Mouse (Mus musculus) ES-E14 (cell line): Measurements from ENCODE around the gene Dock2. TPM values are rescaled to one million over a fixed set of nuclear protein-coding genes. Genes with fewer than 3 reads are reported as not detected.

ENCODE experiments used
- DNase-seq: peaks from one replicate; pipeline ENCODE4 v3.0.0-alpha.2; 2013; ENCODE audit warnings: low read depth, low spot score
- H3K27ac ChIP-seq: 2 replicates; pipeline ENCODE4 v1.5.1; 2012; ENCODE audit warnings: low read depth, mild to moderate bottlenecking, low read length, moderate library complexity, mixed read lengths; ENCODE audit not compliant: poor library complexity, insufficient read depth, severe bottlenecking
- H3K36me3 ChIP-seq: 2 replicates; pipeline ENCODE4 v1.6.1; 2012; ENCODE audit warnings: mild to moderate bottlenecking, low read length, moderate library complexity, mixed read lengths; ENCODE audit not compliant: control insufficient read depth, poor library complexity, insufficient read depth, severe bottlenecking
- H3K4me1 ChIP-seq, 2 experiments: fragments of 150-350 bp in 1 of 2; sonication (generic) in 1 of 2; 2 replicates each; pipeline ENCODE4 v1.6.1; 2012; ENCODE audit warnings: low read length in 2 of 2, mild to moderate bottlenecking in 1 of 2, mixed read lengths in 1 of 2; ENCODE audit not compliant: control insufficient read depth in 2 of 2, insufficient read depth in 2 of 2, poor library complexity in 1 of 2
- H3K4me3 ChIP-seq, 2 experiments: fragments of 150-350 bp in 1 of 2; sonication (generic) in 1 of 2; 2 replicates each; pipeline ENCODE4 v1.5.1; 2012; ENCODE audit warnings: low read length in 2 of 2, low read depth in 1 of 2, mild to moderate bottlenecking in 1 of 2, mixed read lengths in 1 of 2; ENCODE audit not compliant: insufficient read depth in 1 of 2, poor library complexity in 1 of 2, severe bottlenecking in 1 of 2
- H3K9ac ChIP-seq: 2 replicates; pipeline ENCODE4 v1.6.1; 2012; ENCODE audit warnings: low read depth, mild to moderate bottlenecking, low read length, mixed read lengths; ENCODE audit not compliant: poor library complexity, insufficient read depth, severe bottlenecking
- H3K9me3 ChIP-seq: fragments of 150-350 bp; sonication (generic); 2 replicates; pipeline ENCODE4 v1.6.1; 2012; ENCODE audit warnings: low read depth, mild to moderate bottlenecking, low read length; ENCODE audit not compliant: control insufficient read depth, insufficient read depth
- CHD2 ChIP-seq: IDR thresholded peaks from 2 replicates; pipeline ENCODE4 v1.6.1; 2014; ENCODE audit warnings: mild to moderate bottlenecking, low read depth, low read length, inconsistent platforms
- HCFC1 ChIP-seq: IDR thresholded peaks from 2 replicates; pipeline ENCODE4 v1.6.1; 2012; ENCODE audit warnings: low read length, inconsistent platforms, borderline replicate concordance; ENCODE audit not compliant: insufficient read depth
- MAFK ChIP-seq: IDR thresholded peaks from 2 replicates; pipeline ENCODE4 v1.6.1; 2014; ENCODE audit warnings: mild to moderate bottlenecking, low read depth, low read length, inconsistent platforms; ENCODE audit not compliant: insufficient read depth
- ZC3H11A ChIP-seq: IDR thresholded peaks from 2 replicates; pipeline ENCODE4 v1.6.1; 2012; ENCODE audit warnings: low read depth, mild to moderate bottlenecking, inconsistent platforms, low read length, borderline replicate concordance
- ZNF384 ChIP-seq: IDR thresholded peaks from 2 replicates; pipeline ENCODE4 v1.6.1; 2012; ENCODE audit warnings: low read depth, low read length, inconsistent platforms
- in situ Hi-C, 2 experiments: fragments of 600-800 bp; cut with MboI; formaldehyde crosslinking; loops; one replicate each; pipeline ENCODE4 v1.15.1; 2025; ENCODE audit warnings: low sequenced_read_pairs in 2 of 2, inconsistent platforms in 1 of 2; ENCODE audit not compliant: unreplicated experiment in 2 of 2
- total RNA-seq: library from RNA; depleted of rRNA; stranded (reverse); fragments of 300-350 nt; gene quantifications from 2 replicates; pipeline ENCODE4 v1.2.3, GENCODE M21; 2012

Dock2 gene
- total RNA-seq, 1 experiment: 1.7 TPM

GRCm38 (mm10) chr11:34290265-34290664 is 493.4 kb downstream of the Dock2 start:
- no peak for TF ChIP-seq MAFK
- TF ChIP-seq ZC3H11A: no peak
- no peak for TF ChIP-seq ZNF384
- TF ChIP-seq CHD2: no peak
- no peak for TF ChIP-seq HCFC1
- no peaks in the 10 kb centered on the region for H3K4me1 ChIP-seq
- no peaks in the 10 kb centered on the region for H3K9me3 ChIP-seq
- in situ Hi-C loops: no loop called here
- no peak for DNase-seq
- no peaks in the 10 kb centered on the region for H3K36me3 ChIP-seq
- H3K9ac ChIP-seq: no peak overlapping the region
- no peak overlapping the region for H3K4me3 ChIP-seq
- H3K27ac ChIP-seq: no peak overlapping the region

- Histone ChIP-seq H3K9me3 (no peaks in the 10 kb centered on the region), H3K9ac (no peak overlapping the region), H3K36me3 (no peaks in the 10 kb centered on the region), H3K4me3 (no peak overlapping the region), H3K4me1 (no peaks in the 10 kb centered on the region), H3K27ac (no peak overlapping the region)
- in situ Hi-C loops: no loop called here
- DNase-seq: no peak
- no peak for TF ChIP-seq ZC3H11A
- TF ChIP-seq CHD2: no peak
- TF ChIP-seq ZNF384: no peak
- TF ChIP-seq MAFK: no peak
- no peak for TF ChIP-seq HCFC1
Observed at GRCm38 (mm10) chr11:34284124-34284808, 499.4 kb downstream of the Dock2 start.

DNA sequence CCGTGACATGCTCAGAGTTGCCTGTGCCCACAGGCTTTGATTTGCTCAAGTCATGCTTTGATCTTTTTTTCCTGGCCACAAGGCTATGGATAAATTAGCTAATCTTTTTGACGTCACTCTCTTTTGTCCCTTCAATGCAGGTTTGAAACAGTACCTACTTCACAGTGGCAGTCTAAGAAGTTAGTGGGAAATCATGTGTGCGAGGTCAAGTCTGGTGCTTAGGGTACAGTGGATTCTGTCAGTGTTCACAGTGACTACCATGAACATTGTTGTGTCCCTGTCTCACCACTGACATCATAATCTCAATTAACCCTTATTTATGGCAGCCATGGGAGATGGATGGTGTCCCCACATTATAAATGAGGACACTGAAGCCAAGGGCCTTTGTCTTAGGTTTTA is 506.6 kb downstream of the Dock2 start:
- no peaks in the 10 kb centered on the region for H3K9me3 ChIP-seq
- DNase-seq: no peak
- no peak overlapping the region for H3K9ac ChIP-seq
- H3K36me3 ChIP-seq: no peaks in the 10 kb centered on the region
- in situ Hi-C loops: no loop called here
- TF ChIP-seq ZNF384: no peak
- TF ChIP-seq ZC3H11A: no peak
- no peak for TF ChIP-seq HCFC1
- no peak for TF ChIP-seq MAFK
- no peak for TF ChIP-seq CHD2
- H3K4me1 ChIP-seq: peaks cover 0 to 2% of the 10 kb centered on the region in 2 experiments; a peak in 1 of 4 replicates
- no peak overlapping the region for H3K4me3 ChIP-seq
- H3K27ac ChIP-seq: no peak overlapping the region

DNA sequence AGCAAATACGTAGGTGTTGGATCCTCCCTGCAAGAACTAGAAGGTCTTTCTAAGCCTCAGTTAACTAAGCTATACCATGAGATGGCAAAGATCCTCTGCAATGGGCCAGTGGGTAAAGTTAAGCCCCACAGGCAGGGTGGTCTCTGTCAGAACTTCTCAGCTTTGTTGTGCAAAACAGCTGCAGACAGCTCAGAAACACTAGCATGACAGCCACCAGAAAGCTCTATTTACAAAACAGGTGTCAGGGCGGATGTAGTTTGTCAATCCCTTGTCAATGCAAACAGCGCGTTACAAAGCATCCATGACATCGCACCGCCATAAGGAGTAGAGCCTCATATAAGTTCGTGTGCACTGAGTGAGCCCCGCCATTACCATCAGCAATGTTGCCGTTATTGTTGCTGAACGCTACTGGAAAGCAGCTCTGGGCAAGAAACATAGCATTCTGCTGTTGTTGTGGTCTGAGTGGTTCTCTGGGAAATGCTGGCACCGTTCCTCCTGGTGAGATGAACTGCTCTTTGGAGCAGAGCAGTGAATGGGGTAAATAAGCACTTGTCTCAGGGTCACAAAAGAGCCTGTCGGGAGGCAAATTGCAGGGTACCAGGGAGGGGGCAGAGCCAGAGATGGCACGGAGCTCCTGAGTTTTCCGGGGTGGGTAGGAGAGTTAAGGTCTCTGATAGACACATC is 507.2 kb downstream of the Dock2 start:
- Histone ChIP-seq H3K9ac (no peak overlapping the region), H3K4me3 (no peak overlapping the region), H3K27ac (no peak overlapping the region), H3K36me3 (no peaks in the 10 kb centered on the region), H3K9me3 (no peaks in the 10 kb centered on the region), H3K4me1 (peaks cover 0 to 2% of the 10 kb centered on the region in 2 experiments; a peak in 1 of 4 replicates)
- DNase-seq: no peak
- in situ Hi-C loops: no loop called here
- no peak for TF ChIP-seq ZC3H11A
- no peak for TF ChIP-seq ZNF384
- TF ChIP-seq CHD2: no peak
- TF ChIP-seq MAFK: no peak
- TF ChIP-seq HCFC1: no peak
